Mouse (Mus musculus): ENCODE measurements around the gene Unc50.

The Unc50 gene

DNA sequence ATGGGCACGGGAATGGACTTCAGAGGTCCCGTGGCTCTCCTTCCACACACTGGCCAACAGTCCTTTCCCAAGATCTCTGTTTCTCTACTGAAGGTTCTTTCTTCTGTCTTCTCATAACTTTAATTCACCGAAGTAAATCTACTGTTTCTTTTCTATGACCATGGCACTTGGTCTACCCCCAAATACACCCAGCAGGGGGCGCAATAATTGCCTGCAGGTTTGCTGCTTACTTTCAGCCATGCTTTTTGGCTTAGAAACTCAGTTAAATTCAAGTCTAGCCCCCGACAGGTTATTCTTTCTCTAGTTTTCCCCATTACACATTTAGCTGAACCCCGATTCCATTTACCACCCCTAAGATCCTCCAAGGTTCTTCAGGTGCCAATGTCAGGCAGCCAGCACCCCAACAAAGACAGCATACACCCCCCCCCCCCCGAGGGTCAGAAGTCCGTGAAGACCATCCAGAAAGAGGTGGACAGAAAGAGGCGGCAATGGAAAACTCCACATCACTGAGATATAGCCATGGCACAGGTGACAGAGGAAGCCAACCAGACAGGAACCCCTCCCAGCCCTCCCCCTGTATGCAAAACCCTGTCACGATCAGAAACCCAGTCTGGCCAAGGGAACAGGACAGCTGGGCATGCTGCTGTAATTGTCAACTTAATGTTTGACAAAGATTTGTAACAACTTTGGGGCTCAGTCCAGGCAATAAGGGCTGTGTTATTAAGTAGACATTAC lies 18.6 kb downstream of the Unc50 start:
- DNase-seq: peak; percentile 76

DNA sequence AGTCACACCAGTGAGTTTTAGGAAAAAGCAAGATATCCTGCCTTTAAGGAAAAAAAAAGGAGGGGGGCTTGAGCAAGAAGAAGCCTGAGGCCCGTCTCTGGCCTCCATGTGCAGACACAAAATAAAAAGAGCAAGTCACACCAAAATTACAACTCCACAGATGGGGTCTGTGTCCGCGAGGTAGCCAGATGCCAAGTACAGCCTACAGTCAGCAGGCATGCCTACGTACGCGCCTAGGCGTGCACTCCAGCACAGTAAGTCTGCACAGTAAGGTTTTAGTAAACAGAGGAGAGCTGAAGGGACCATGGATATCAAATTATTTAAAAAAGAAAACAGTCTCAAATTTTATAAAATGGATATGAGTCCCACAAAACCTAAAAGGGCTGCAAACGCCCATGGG lies 21.3 kb downstream of the Unc50 start:
- DNase-seq: no peak

DNA sequence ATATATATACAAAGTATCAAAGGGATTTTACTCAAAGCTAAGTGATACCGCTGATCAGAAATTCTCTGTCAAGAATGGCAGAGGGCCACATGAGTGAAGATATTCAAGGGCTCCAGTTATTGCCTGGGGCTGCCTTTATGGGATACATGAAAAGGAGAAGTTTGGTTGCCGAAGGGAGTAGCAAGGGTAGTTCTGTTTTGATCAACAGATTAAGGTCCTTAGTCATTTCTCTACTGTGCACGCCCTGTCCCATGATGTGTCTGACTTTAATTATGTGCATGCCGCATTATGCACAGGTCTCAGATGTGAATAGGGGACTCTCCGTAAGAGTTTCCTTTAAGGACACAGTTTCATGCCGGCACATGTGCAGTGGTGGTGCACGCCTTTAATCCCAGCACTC lies 27.6 kb downstream of the Unc50 start:
- DNase-seq: no peak

DNA sequence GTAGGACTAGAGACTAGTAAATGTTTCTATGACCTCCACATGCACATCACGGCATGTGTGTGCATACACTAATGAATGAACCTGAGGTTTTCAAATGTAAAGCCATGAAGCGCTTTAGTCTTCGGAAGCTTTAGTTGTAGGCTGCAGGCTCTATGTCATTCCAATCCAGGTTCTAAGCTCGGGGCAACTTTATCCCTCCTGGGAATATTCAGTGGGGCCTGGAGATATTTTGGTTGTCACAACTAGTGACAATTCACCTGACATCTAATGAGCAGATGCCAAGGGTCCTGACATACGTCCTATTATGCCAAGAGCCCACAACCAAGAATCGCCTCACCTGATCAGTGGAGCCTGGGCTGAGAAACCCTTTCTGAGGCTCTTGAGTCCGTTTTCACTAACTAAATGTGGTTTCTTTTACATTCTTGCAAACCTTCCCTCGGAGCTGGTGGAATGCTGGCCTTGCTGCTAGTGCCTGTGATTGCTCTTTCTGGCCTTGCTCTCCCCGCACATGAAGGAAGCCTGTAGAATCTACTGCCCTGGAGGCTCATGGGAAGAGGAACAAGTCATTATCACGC lies 35.0 kb downstream of the Unc50 start:
- no peak for DNase-seq

DNA sequence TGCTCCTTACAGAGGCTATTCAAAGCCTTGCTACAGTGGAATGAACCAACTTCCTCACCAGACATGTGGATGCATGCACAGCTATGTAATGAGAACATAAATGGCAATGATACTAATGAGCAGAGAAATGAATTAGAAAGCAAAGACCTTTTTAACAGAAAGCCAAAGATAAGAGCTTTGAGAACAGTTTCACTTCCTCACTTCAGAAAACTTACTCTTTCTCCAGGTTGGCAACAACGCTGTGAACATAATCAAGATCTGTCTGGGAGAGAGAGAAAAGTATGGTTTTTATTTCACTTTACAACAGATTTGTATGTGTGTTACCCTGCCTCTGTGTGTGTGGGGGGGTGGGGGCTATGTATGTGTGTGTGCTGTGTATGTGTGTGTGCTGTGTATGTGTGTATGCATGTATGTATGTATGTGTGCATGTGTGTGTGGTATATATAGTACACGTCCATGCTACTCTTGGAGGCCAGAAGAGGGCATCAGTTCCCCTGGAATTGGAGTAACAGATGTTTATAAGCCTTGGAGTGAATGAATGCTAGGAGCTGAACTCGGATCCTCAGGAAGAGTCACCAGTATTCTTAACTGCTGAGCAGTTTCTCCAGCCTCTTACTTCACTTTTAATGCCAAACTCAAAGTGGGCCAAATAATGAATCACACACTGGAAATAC lies 36.5 kb downstream of the Unc50 start:
- DNase-seq: no peak

GRCm38 (mm10) chr1:37467806-37468205 lies 37.9 kb downstream of the Unc50 start:
- DNase-seq: no peak

- peak; percentile 19 for DNase-seq
Observed at GRCm38 (mm10) chr1:37469007-37469406, 39.1 kb downstream of the Unc50 start.

GRCm38 (mm10) chr1:37471179-37472148 lies 41.5 kb downstream of the Unc50 start:
- peak; percentile 69 for DNase-seq

DNA sequence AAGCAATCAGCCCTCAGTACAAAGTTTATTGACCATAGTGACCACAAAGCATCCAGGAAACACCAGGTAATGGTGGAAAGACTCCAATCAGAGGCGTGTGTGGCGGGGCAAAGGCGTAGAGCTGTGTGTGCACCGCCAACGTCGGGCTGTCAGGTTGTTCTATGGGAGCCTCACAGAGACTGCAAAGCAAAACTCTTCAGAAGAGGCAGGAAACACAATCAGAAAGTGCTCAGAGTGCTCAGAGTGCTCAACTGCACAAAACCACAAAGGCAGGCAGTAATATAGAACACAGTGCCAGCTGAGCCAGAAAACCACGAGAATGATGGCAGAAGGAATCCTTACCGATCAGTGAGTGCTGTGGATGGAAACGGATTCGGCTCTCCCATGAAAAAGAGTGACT lies 43.3 kb downstream of the Unc50 start:
- peak; percentile 73 for DNase-seq

- peak; percentile 44 for DNase-seq
Observed at GRCm38 (mm10) chr1:37474046-37474445, 44.1 kb downstream of the Unc50 start.

- DNase-seq: no peak
Observed at GRCm38 (mm10) chr1:37474634-37475190, 44.8 kb downstream of the Unc50 start.

- no peak for DNase-seq
Observed at GRCm38 (mm10) chr1:37475312-37475711, 45.4 kb downstream of the Unc50 start.

DNA sequence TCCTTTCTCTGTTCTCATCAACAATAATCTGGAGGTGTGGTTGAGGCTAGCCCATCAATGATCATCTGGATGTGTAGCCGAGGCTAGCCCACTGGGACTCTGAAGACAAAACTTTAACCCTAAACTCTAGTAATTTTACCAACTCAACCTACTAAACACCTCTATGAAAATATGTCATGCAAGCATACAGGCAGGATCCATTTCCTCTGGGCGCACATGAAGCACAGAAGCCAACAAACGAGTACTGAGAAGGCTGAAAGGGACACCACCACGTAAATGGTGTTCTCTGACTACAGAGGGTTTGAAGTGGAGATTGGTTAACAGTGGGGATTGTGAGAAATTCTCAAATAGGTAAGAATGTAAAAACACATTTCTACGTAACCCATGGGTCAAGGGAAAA lies 47.3 kb downstream of the Unc50 start:
- DNase-seq: peak; percentile 32

DNA sequence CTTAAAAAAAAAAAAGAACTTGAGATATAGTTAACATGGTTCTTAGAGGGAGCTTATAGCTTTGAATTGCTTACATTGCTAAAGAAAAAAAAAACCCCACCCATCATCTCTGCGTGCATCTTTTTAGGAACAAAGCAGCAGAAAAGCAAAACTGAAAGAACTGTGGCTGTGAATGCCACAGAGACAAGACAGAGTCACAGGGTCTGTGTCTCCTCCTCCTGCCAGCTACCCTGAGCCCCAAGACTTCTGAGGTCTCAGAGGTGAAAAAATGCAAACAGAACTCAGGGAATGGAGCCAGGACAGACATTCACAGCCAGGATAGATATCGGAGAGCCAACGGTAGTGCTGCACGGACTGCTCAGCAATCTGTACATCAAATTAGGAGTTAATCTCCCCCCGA lies 48.0 kb downstream of the Unc50 start:
- peak; percentile 45 for DNase-seq

- peak; percentile 52 for DNase-seq
Observed at GRCm38 (mm10) chr1:37478416-37478815, 48.5 kb downstream of the Unc50 start.

DNA sequence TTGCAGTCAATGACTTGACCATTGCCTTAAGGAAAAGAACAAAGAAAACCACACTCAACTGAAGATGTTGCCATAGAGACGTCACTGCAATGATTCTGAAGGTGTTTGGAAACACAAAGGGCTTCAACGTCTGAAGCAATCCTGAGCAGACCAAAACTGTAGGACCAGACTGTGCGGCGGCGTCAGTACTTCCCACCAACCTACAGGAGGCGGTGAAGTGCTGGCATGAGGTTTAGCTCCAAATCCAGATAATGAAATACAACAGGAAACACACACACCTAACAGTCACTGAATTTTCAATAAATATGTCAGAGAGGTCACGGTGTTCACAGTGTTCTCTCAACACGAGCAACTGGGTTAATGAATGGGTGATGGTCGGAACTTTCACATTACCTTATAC lies 49.1 kb downstream of the Unc50 start:
- DNase-seq: peak; percentile 80

DNA sequence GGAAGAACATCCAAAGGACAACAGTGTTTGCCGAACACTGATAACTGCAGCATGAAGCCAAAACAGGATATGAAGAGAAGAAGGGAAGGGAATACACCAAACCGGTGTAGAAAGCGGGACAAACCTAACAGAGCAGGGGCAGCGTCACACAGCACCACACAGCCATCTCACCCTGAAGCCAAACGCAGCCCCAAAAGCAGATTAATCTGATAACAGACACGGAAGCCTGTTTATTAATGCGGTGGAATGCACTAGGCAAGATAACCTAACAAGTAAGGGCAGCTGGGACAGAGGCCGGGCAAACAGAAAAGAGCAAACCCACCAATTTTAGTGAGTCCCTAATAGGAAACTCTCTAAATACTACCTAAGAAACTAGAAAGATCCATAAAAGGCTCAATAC lies 49.8 kb downstream of the Unc50 start:
- DNase-seq: peak; percentile 46

- DNase-seq: no peak
Observed at GRCm38 (mm10) chr1:37480731-37481130, 50.8 kb downstream of the Unc50 start.

DNA sequence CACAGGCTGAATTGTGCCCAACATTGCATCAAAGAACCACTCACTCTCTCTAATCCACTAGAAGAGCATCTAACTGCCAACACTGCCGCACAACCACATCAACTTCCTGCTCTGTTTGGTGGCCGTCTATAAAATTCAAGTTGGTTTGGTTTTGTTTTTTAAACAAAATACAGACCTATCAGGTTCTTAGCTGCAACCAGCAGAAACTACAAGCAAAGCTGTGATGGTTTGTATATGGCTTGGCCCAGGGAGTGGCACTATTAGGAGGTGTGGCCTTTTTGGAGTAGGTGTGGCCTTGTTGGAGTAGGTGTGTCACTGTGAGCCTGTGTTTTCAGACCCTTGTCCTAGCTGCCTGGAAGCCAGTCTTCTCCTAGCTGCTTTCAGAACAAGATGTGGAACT lies 51.4 kb downstream of the Unc50 start:
- DNase-seq: peak; percentile 61

DNA sequence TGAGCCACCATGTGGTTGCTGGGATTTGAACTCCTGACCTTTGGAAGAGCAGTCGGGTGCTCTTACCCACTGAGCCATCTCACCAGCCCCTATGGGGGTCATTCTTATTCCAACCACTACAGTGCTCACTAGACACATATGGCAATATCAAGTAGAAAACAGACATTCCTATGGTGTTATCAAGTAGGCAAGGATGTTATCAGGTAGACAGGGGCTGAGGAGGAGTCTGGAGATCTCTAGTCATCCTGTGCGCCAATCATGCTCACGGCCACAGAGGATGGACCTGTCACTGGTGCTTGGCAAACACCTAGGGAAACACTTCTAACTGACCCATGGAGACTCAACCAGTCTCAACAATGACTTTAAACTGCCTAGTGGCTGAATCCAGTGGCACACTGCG lies 54.7 kb downstream of the Unc50 start:
- DNase-seq: no peak

- no peak for DNase-seq
Observed at GRCm38 (mm10) chr1:37486439-37486838, 56.5 kb downstream of the Unc50 start.

DNA sequence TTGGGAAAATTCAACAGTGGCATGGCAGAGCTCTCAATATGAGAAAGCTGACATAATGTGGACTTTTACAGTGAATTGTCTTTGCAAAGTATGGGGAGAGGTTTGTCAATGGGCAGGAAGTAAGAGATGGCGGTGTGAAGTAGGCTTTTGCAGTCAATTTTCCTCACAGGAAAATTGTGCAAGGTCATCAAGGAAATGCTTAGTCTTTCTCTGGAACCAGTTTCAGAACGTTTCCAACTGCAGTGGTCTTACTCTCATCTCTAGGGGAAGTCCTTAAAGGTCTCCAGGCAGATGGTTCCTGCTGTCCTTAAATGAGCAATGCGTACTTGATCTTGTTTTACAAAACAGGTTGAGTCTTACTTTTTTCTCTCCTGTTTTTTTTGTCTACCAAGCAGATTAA lies 57.1 kb downstream of the Unc50 start:
- DNase-seq: no peak

DNA sequence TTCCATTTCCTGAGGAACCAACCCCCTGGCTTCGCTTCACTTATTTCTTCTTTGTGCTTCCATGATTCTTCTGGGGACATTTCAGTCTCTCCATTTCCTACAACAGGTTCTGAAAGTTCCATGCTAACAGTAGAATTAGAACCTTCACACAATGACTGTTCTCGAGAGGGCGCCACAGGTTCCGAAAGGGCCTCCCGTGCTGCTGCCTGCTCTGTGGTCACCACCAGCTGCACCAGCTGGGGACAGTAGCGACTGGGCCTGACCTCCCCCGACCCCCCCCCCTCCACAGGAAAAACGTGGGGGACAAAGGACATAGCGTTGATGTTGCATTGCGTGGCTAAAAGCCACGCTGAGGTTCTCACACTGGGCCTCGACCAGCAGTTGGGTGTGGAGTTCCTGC lies 58.6 kb downstream of the Unc50 start:
- DNase-seq: no peak

Measured in thymus, postnatal 25 days (tissue).